Mouse (Mus musculus): ENCODE data around the gene Irf7.
"Not testable (repeated sequence)": the region's sequence is repeated elsewhere in the genome, so short reads cannot be mapped to it uniquely, and the experiment has no call there.

Gene Irf7

GRCm38 (mm10) chr7:141275356-141275755 lies 9.1 kb upstream of the Irf7 start:
- DNase-seq (ENCODE audit: low spot score in 2 of 2) = no peak

GRCm38 (mm10) chr7:141270631-141271030 lies 4.3 kb upstream of the Irf7 start:
- DNase-seq (ENCODE audit: low spot score in 2 of 2) = no peak

GRCm38 (mm10) chr7:141269273-141269545 lies 2.9 kb upstream of the Irf7 start:
- no peak for DNase-seq (ENCODE audit: low spot score in 2 of 2)

GRCm38 (mm10) chr7:141268466-141269272 lies 2.4 kb upstream of the Irf7 start:
- no peak for DNase-seq (ENCODE audit: low spot score in 2 of 2)

- no peak for DNase-seq (ENCODE audit: low spot score in 2 of 2)
Observed at GRCm38 (mm10) chr7:141265411-141265738, 906 bp downstream of the Irf7 start.

GRCm38 (mm10) chr7:141264761-141265410 lies 1.4 kb downstream of the Irf7 start:
- no peak for DNase-seq (ENCODE audit: low spot score in 2 of 2)

GRCm38 (mm10) chr7:141264041-141264700 lies 2.1 kb downstream of the Irf7 start:
- no peak for DNase-seq (ENCODE audit: low spot score in 2 of 2)

- no peak for DNase-seq (ENCODE audit: low spot score in 2 of 2)
Observed at GRCm38 (mm10) chr7:141263640-141264039, 2.6 kb downstream of the Irf7 start.

- no peak for DNase-seq (ENCODE audit: low spot score in 2 of 2)
Observed at GRCm38 (mm10) chr7:141261480-141261879, 4.8 kb downstream of the Irf7 start.

- no peak for DNase-seq (ENCODE audit: low spot score in 2 of 2)
Observed at GRCm38 (mm10) chr7:141256159-141256558, 10.1 kb downstream of the Irf7 start.

- not testable (repeated sequence) for DNase-seq (ENCODE audit: low spot score in 2 of 2)
Observed at GRCm38 (mm10) chr7:141250486-141250885, 15.8 kb downstream of the Irf7 start.

- DNase-seq (ENCODE audit: low spot score in 2 of 2) = no peak
Observed at GRCm38 (mm10) chr7:141231551-141231950, 34.7 kb downstream of the Irf7 start.

GRCm38 (mm10) chr7:141231111-141231510 lies 35.2 kb downstream of the Irf7 start:
- DNase-seq (ENCODE audit: low spot score in 2 of 2) = no peak

GRCm38 (mm10) chr7:141230570-141230969 lies 35.7 kb downstream of the Irf7 start:
- DNase-seq (ENCODE audit: low spot score in 2 of 2) = no peak

- no peak for DNase-seq (ENCODE audit: low spot score in 2 of 2)
Observed at GRCm38 (mm10) chr7:141229702-141230101, 36.6 kb downstream of the Irf7 start.

GRCm38 (mm10) chr7:141228279-141229067 lies 37.8 kb downstream of the Irf7 start, which contains the start of gene Phrf1:
TSS of gene Phrf1 (plus strand) at chr7:141228784.
- peak; percentile 76 to 89 for DNase-seq (ENCODE audit: low spot score in 2 of 2)

- no peak for DNase-seq (ENCODE audit: low spot score in 2 of 2)
Observed at GRCm38 (mm10) chr7:141227796-141228195, 38.5 kb downstream of the Irf7 start.

GRCm38 (mm10) chr7:141226535-141226934 lies 39.7 kb downstream of the Irf7 start:
- no peak for DNase-seq (ENCODE audit: low spot score in 2 of 2)

GRCm38 (mm10) chr7:141222696-141223215 lies 43.5 kb downstream of the Irf7 start:
- DNase-seq (ENCODE audit: low spot score in 2 of 2) = no peak

- DNase-seq (ENCODE audit: low spot score in 2 of 2) = no peak
Observed at GRCm38 (mm10) chr7:141222126-141222467, 44.2 kb downstream of the Irf7 start.

- DNase-seq (ENCODE audit: low spot score in 2 of 2) = peak; percentile 91 to 92
Observed at GRCm38 (mm10) chr7:141221249-141222125, 44.8 kb downstream of the Irf7 start.

All from frontal cortex, postnatal 10 days (tissue).